Mouse (Mus musculus): Measurements from ENCODE around the gene Drc1. TPM values are rescaled to one million over a fixed set of nuclear protein-coding genes. Genes with fewer than 3 reads are reported as not detected.

The Drc1 gene
- polyA plus RNA-seq, 1 experiment from 2014 or later = 0.99 TPM

DNA sequence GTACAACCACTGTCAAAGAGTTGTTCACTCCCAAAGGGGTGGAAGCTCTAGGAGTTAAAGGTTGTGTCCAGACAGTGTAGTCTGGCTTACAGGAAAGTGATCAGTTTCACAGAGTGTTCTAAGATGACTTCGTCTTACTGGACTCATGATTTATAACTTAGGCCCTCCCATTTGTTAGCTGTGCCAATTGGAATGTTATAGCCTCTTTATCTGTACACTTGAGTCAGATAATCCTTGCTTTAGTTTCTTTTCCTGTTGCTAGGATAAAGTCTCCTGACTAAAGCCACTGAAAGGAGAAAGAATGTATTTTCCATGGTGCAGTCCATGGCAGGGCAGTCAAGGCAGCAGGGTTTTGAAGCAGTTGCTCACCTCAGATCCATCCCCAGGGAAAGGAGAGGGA is 38.8 kb upstream of the Drc1 start:
- H3K4me3 ChIP-seq (ENCODE audit: low read depth, low read length) = no peak overlapping the region
- no peak overlapping the region for H3K4me2 ChIP-seq (ENCODE audit: low read depth, low read length, severe bottlenecking)
- DNase-seq (ENCODE audit: low spot score) = no peak
- H3K27ac ChIP-seq (ENCODE audit: low read depth, low read length) = no peak overlapping the region
- ATAC-seq (replicated peaks; ENCODE audit: low FRiP score) = no peak
- no peaks in the 10 kb centered on the region for H3K36me3 ChIP-seq (ENCODE audit: control insufficient read depth, insufficient read depth, low read length)
- no peaks in the 10 kb centered on the region for H3K4me1 ChIP-seq (replicated peaks; ENCODE audit: control insufficient read depth, insufficient read depth, low read length)
- H3K9ac ChIP-seq (ENCODE audit: low read length) = no peak overlapping the region
- H3K9me3 ChIP-seq (ENCODE audit: control insufficient read depth, low read length) = no peaks in the 10 kb centered on the region
- no peaks in the 10 kb centered on the region for H3K27me3 ChIP-seq (ENCODE audit: control insufficient read depth, insufficient read depth, low read length)
- WGBS = 70% methylated on average over 1 of the region's 1 CpGs

DNA sequence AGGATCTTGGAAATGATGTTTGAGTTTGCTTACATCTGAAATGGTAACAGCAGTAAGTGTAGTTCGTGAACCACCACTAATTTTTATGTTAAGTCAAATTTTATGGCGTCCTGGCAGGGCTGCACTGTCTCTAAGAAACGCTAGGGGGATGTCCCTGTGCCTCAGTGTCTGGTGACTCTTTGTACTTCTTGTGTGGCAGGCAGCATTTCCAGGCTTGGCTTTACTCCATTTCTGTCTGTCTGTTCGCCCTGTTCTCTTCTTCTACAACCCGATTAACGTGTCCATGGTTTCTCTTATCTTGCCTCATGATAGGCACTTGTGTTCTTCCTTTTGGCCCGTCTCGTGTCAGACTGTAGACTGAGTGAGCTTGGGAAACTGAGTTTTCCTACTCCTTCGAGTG is 37.4 kb upstream of the Drc1 start:
- Histone ChIP-seq H3K27me3 (ENCODE audit: control insufficient read depth, insufficient read depth, low read length) (no peaks in the 10 kb centered on the region), H3K4me2 (ENCODE audit: low read depth, low read length, severe bottlenecking) (no peak overlapping the region), H3K4me1 (replicated peaks; ENCODE audit: control insufficient read depth, insufficient read depth, low read length) (no peaks in the 10 kb centered on the region), H3K9ac (ENCODE audit: low read length) (no peak overlapping the region), H3K27ac (ENCODE audit: low read depth, low read length) (no peak overlapping the region), H3K36me3 (ENCODE audit: control insufficient read depth, insufficient read depth, low read length) (no peaks in the 10 kb centered on the region; the same call in 1 of the 2 replicates), H3K9me3 (ENCODE audit: control insufficient read depth, low read length) (no peaks in the 10 kb centered on the region), H3K4me3 (ENCODE audit: low read depth, low read length) (no peak overlapping the region)
- DNase-seq (ENCODE audit: low spot score) (no peak), ATAC-seq (replicated peaks; ENCODE audit: low FRiP score) (no peak)
- 79% methylated on average over 9 of the region's 9 CpGs for WGBS

DNA sequence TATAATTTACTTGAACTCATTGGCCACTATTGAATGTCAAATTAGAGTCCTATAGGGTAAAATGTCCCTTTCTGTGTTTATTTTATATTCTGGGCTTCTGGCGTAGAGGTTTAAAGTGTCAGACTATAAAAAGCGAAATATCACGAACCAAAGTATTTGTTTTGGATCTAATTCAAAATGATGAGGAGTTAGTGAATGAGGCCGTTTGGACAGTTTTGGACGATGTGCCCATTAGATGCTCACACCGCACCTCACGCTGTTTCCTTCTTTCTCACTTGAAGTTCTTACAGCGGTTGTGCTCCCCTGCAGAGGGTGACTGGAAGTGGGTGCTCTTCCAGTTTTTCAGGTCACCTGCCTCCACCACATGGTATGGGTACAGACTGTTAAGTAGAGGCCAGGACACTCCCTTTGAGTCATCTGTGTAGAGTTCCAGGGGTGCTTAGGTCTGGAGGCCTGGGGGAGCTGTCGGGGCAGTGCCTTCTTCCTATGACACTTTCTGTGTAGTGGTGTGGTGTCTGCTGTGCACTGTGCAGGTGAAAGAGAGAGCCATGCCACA is 35.2 kb upstream of the Drc1 start:
- no peak overlapping the region for H3K27ac ChIP-seq (ENCODE audit: low read depth, low read length)
- no peak overlapping the region for H3K4me3 ChIP-seq (ENCODE audit: low read depth, low read length)
- H3K9ac ChIP-seq (ENCODE audit: low read length) = no peak overlapping the region
- H3K4me2 ChIP-seq (ENCODE audit: low read depth, low read length, severe bottlenecking) = no peak overlapping the region
- WGBS = 97% methylated on average over 9 of the region's 9 CpGs
- DNase-seq (ENCODE audit: low spot score) (no peak), ATAC-seq (replicated peaks; ENCODE audit: low FRiP score) (no peak)
- no peaks in the 10 kb centered on the region for H3K9me3 ChIP-seq (ENCODE audit: control insufficient read depth, low read length)
- no peaks in the 10 kb centered on the region for H3K27me3 ChIP-seq (ENCODE audit: control insufficient read depth, insufficient read depth, low read length)
- H3K4me1 ChIP-seq (replicated peaks; ENCODE audit: control insufficient read depth, insufficient read depth, low read length) = no peaks in the 10 kb centered on the region
- no peaks in the 10 kb centered on the region; the same call in 1 of the 2 replicates for H3K36me3 ChIP-seq (ENCODE audit: control insufficient read depth, insufficient read depth, low read length)

DNA sequence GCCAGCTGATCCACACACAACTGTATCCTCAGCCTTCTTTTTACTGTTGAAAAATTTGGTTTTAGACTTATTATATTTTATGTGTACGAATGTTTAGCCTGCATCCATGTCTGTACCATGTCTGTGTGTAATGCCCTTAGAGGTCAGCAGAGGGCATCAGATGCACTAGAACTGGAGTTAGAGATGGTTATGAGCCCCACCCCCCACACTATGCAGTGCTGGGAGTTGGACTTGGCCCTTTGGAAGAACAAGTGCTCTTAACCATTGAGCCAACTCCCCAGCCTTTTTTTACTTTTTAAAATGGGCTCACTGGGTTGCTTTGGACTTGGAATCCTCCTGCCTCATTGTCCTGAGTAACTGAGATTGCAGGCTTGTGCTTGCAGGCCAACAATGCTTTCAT is 33.5 kb upstream of the Drc1 start:
- no peaks in the 10 kb centered on the region for H3K4me1 ChIP-seq (replicated peaks; ENCODE audit: control insufficient read depth, insufficient read depth, low read length)
- H3K4me3 ChIP-seq (ENCODE audit: low read depth, low read length) = no peak overlapping the region
- no peak overlapping the region for H3K27ac ChIP-seq (ENCODE audit: low read depth, low read length)
- no peaks in the 10 kb centered on the region; the same call in 1 of the 2 replicates for H3K36me3 ChIP-seq (ENCODE audit: control insufficient read depth, insufficient read depth, low read length)
- H3K4me2 ChIP-seq (ENCODE audit: low read depth, low read length, severe bottlenecking) = no peak overlapping the region
- no peak for DNase-seq (ENCODE audit: low spot score)
- H3K27me3 ChIP-seq (ENCODE audit: control insufficient read depth, insufficient read depth, low read length) = no peaks in the 10 kb centered on the region
- 90% methylated on average over 1 of the region's 1 CpGs for WGBS
- H3K9ac ChIP-seq (ENCODE audit: low read length) = no peak overlapping the region
- ATAC-seq (replicated peaks; ENCODE audit: low FRiP score) = no peak
- no peaks in the 10 kb centered on the region for H3K9me3 ChIP-seq (ENCODE audit: control insufficient read depth, low read length)

DNA sequence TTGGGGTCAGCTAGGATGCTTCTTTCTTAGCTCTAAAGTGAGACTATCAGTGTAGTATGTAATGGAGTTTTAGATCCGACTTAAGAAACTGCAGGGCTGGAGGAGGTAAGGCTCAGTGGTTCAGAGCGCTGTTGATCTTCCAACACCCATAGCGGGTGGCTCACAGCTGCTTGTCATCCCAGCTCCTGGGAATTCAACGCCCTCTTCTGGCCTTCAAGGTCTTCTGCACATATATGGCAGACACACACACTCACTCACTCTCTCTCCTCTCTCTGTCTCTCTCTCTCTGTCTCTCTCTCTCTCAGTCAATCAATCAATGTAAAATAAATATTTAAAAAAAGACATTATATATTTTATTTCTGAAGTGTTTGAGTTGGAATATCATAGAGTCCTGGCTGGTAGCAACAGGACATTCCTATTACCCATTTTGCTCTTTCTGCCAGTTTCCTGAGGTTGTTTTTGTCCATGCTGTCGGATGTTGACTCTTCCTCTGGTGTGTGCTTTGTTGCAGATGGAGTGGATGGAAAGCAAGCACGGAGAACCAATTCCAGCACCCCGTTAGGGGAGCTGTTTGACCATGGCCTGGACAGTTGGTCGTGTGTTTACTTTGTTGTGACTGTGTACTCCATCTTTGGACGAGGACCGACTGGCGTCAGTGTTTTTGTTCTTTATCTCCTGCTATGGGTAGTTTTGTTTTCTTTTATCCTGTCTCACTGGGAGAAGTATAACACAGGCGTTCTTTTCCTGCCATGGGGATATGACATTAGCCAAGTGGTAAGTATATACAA is 25.4 kb upstream of the Drc1 start:
- Histone ChIP-seq H3K4me3 (ENCODE audit: low read depth, low read length) (no peak overlapping the region), H3K4me2 (ENCODE audit: low read depth, low read length, severe bottlenecking) (no peak overlapping the region), H3K36me3 (ENCODE audit: control insufficient read depth, insufficient read depth, low read length) (no peaks in the 10 kb centered on the region), H3K4me1 (replicated peaks; ENCODE audit: control insufficient read depth, insufficient read depth, low read length) (no peaks in the 10 kb centered on the region), H3K9me3 (ENCODE audit: control insufficient read depth, low read length) (no peaks in the 10 kb centered on the region), H3K27ac (ENCODE audit: low read depth, low read length) (no peak overlapping the region), H3K27me3 (ENCODE audit: control insufficient read depth, insufficient read depth, low read length) (no peaks in the 10 kb centered on the region), H3K9ac (ENCODE audit: low read length) (no peak overlapping the region)
- ATAC-seq (replicated peaks; ENCODE audit: low FRiP score) (no peak), DNase-seq (ENCODE audit: low spot score) (no peak)
- 91% methylated on average over 12 of the region's 12 CpGs for WGBS

DNA sequence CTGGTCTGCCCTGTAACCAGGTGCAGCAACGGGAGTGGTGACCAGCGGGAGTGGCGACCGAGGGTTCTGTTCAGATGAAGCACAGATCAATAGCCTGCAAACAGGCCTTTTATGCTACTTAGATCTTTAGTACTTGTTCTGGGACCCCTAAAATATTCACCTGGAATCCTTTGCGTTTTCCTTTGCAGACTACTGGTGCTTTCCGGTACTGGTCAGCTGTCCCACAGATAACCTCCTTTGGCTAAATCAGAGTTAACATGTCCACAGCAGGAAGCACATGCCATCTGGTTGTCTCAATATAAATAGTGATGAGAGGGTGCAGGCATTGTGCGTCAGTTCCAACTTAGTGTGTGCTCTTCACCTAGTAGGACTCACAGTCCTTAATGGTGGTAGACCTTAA is 22.4 kb upstream of the Drc1 start:
- ATAC-seq (replicated peaks; ENCODE audit: low FRiP score) (no peak), DNase-seq (ENCODE audit: low spot score) (no peak)
- WGBS = 93% methylated on average over 7 of the region's 7 CpGs
- H3K36me3 ChIP-seq (ENCODE audit: control insufficient read depth, insufficient read depth, low read length) = no peaks in the 10 kb centered on the region
- H3K4me1 ChIP-seq (replicated peaks; ENCODE audit: control insufficient read depth, insufficient read depth, low read length) = no peaks in the 10 kb centered on the region
- no peaks in the 10 kb centered on the region for H3K9me3 ChIP-seq (ENCODE audit: control insufficient read depth, low read length)
- H3K27me3 ChIP-seq (ENCODE audit: control insufficient read depth, insufficient read depth, low read length) = no peaks in the 10 kb centered on the region
- H3K4me2 ChIP-seq (ENCODE audit: low read depth, low read length, severe bottlenecking) = no peak overlapping the region
- H3K9ac ChIP-seq (ENCODE audit: low read length) = no peak overlapping the region
- H3K4me3 ChIP-seq (ENCODE audit: low read depth, low read length) = no peak overlapping the region
- no peak overlapping the region for H3K27ac ChIP-seq (ENCODE audit: low read depth, low read length)

DNA sequence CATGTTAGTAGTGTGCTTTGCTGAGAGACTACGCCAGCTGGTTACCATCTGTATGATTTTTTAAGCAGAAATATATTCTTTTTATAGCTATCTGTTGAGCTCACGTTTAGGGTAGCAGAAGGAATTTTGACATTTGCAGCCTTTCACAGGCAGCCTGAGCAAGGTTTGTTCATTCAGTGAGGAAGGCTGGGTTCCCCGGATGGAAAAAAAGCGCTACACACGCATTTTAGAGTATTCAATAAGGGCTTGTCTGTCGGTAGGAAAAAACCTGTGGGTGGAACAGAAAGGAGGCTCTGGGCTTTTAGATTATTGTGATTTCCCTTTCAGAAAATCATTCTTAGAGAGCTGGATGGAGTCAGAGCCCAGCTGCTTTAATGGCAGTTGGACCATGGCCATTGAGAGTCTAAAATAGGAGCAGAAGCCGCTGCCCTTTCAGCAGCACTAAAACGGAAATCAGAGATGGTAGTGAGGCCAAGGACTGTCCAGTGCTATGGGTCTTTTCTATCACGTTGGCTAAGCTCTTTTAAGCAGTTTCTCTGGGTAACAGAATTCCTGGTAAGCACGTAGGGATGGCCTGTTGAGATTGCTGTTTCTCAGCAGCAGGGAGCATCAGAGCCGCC is 10.5 kb upstream of the Drc1 start:
- H3K27ac ChIP-seq (ENCODE audit: low read depth, low read length) = no peak overlapping the region
- H3K27me3 ChIP-seq (ENCODE audit: control insufficient read depth, insufficient read depth, low read length) = no peaks in the 10 kb centered on the region
- H3K9me3 ChIP-seq (ENCODE audit: control insufficient read depth, low read length) = no peaks in the 10 kb centered on the region
- ATAC-seq (replicated peaks; ENCODE audit: low FRiP score) = no peak
- no peak overlapping the region for H3K4me3 ChIP-seq (ENCODE audit: low read depth, low read length)
- DNase-seq (ENCODE audit: low spot score) = no peak
- peaks cover 3% of the 10 kb centered on the region for H3K36me3 ChIP-seq (ENCODE audit: control insufficient read depth, insufficient read depth, low read length)
- H3K4me2 ChIP-seq (ENCODE audit: low read depth, low read length, severe bottlenecking) = no peak overlapping the region
- H3K9ac ChIP-seq (ENCODE audit: low read length) = no peak overlapping the region
- no peaks in the 10 kb centered on the region for H3K4me1 ChIP-seq (replicated peaks; ENCODE audit: control insufficient read depth, insufficient read depth, low read length)
- 81% methylated on average over 11 of the region's 11 CpGs for WGBS

DNA sequence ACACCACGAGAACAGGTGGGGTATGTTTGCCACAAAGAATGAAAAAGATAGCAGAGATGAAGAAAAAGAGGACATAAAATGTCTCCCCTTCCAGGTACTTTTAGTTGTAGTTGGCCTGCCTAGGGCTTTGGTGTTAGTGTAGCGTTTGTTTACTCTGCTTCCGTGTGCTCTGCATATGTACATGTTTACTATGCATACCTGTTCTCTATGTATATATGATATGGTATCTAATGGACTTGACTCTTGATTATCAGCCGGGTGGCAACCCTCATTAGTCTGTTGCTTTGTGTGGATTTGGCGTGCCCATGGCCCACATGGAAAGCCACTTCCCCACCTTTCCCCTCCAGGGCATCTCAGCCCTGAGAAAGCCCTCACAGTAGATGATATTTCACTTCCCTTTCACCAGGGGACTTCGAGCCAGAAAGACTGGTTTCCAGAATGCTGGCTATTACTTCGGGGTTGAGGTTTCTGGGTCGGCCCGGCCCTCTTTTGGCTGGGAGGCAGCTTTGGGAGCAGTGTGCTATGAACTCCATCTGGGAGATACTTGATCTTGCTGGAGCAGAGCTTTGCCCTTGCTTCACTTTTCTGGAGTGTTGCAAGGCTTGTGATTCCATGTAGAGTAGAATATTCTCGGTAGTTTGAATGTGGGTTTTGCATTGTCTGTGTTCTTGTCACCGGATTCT is 9.4 kb upstream of the Drc1 start:
- no peaks in the 10 kb centered on the region for H3K9me3 ChIP-seq (ENCODE audit: control insufficient read depth, low read length)
- no peak overlapping the region for H3K27ac ChIP-seq (ENCODE audit: low read depth, low read length)
- ATAC-seq (replicated peaks; ENCODE audit: low FRiP score) (no peak), DNase-seq (ENCODE audit: low spot score) (no peak)
- no peak overlapping the region for H3K9ac ChIP-seq (ENCODE audit: low read length)
- H3K27me3 ChIP-seq (ENCODE audit: control insufficient read depth, insufficient read depth, low read length) = no peaks in the 10 kb centered on the region
- no peaks in the 10 kb centered on the region for H3K4me1 ChIP-seq (replicated peaks; ENCODE audit: control insufficient read depth, insufficient read depth, low read length)
- no peak overlapping the region for H3K4me3 ChIP-seq (ENCODE audit: low read depth, low read length)
- H3K36me3 ChIP-seq (ENCODE audit: control insufficient read depth, insufficient read depth, low read length) = no peaks in the 10 kb centered on the region; the same call in 1 of the 2 replicates
- 91% methylated on average over 11 of the region's 11 CpGs for WGBS
- no peak overlapping the region for H3K4me2 ChIP-seq (ENCODE audit: low read depth, low read length, severe bottlenecking)

Data from forebrain, embryonic 11.5 days (tissue).